In genomic region chr8:8556152-8556551, GRCm38 (mm10) we compare ENCODE assay signal across 18 mouse cellular contexts.
A peak's percentile ranks its signal among the peaks of the same experiment; 100 is the strongest.
DNase-seq lines count a peak whose midpoint lies in the region; ATAC-seq and TF ChIP-seq lines count a peak whose summit lies in the region.
"Had no signal": no experiment of that assay in that cellular context is flagged by ENCODE, and none has a peak within 500 bp of the region (broad histone marks: within the 10 kb centered on the region; RNA-seq: fewer than 3 reads in every experiment).

No protein-coding gene starts in this region.

- DNase-seq in kidney, postnatal 25 days = no peak
- DNase-seq in stomach, postnatal 0 days (ENCODE audit: low spot score) = no peak
- DNase-seq in cerebellum, postnatal 14 days = no peak
- DNase-seq in forebrain, embryonic 14.5 days (ENCODE audit: low spot score) = no peak
- DNase-seq: adrenal gland, postnatal 36 days; embryo, embryonic 11 days; gastrocnemius, postnatal 36 days; liver; liver, postnatal 0 days; right cerebral cortex, adult 18-20 months; thymus, postnatal 25 days had no signal

- peaks cover 14% of the 10 kb centered on the region for H3K27me3 ChIP-seq in kidney, embryonic 16.5 days (ENCODE audit: insufficient read depth, low read length)
- no peaks in the 10 kb centered on the region for H3K27me3 ChIP-seq in stomach, embryonic 16.5 days (ENCODE audit: control insufficient read depth, insufficient read depth, low read length)
- H3K27me3 ChIP-seq in stomach, postnatal 0 days (ENCODE audit: control insufficient read depth, insufficient read depth, low read length) = no peaks in the 10 kb centered on the region
- no peaks in the 10 kb centered on the region for H3K27me3 ChIP-seq in intestine, embryonic 16.5 days (replicated peaks; ENCODE audit: control insufficient read depth, insufficient read depth, low read length)
- no peaks in the 10 kb centered on the region for H3K27me3 ChIP-seq in forebrain, embryonic 14.5 days (replicated peaks; ENCODE audit: control insufficient read depth, insufficient read depth, low read length)
- H3K27me3 ChIP-seq: forebrain, embryonic 13.5 days; hindbrain, embryonic 12.5 days; stomach, embryonic 15.5 days had no signal

- H3K4me3 ChIP-seq in kidney, embryonic 16.5 days (ENCODE audit: low read length) = no peak overlapping the region
- H3K4me3 ChIP-seq in stomach, embryonic 16.5 days (replicated peaks; ENCODE audit: low read length) = no peak overlapping the region
- H3K4me3 ChIP-seq in stomach, postnatal 0 days (ENCODE audit: low read depth, low read length) = no peak overlapping the region
- H3K4me3 ChIP-seq in intestine, embryonic 16.5 days (ENCODE audit: low read length) = no peak overlapping the region
- no peak overlapping the region for H3K4me3 ChIP-seq in forebrain, embryonic 14.5 days (ENCODE audit: low read depth, low read length)
- H3K4me3 ChIP-seq: forebrain, embryonic 13.5 days; hindbrain, embryonic 12.5 days; stomach, embryonic 15.5 days had no signal

- H3K9me3 ChIP-seq in kidney, embryonic 16.5 days (ENCODE audit: low read length) = no peaks in the 10 kb centered on the region
- H3K9me3 ChIP-seq in stomach, embryonic 16.5 days (replicated peaks; ENCODE audit: control insufficient read depth, low read length) = no peaks in the 10 kb centered on the region
- no peaks in the 10 kb centered on the region for H3K9me3 ChIP-seq in stomach, postnatal 0 days (ENCODE audit: control insufficient read depth, low read length)
- H3K9me3 ChIP-seq in intestine, embryonic 16.5 days (ENCODE audit: control insufficient read depth, low read length) = no peaks in the 10 kb centered on the region
- no peaks in the 10 kb centered on the region for H3K9me3 ChIP-seq in forebrain, embryonic 14.5 days (replicated peaks; ENCODE audit: control insufficient read depth, low read length)
- H3K9me3 ChIP-seq: forebrain, embryonic 13.5 days; hindbrain, embryonic 12.5 days; stomach, embryonic 15.5 days had no signal

- H3K27ac ChIP-seq in kidney, embryonic 16.5 days (ENCODE audit: low read length) = no peak overlapping the region
- no peak overlapping the region for H3K27ac ChIP-seq in stomach, embryonic 16.5 days (ENCODE audit: low read length)
- H3K27ac ChIP-seq in stomach, postnatal 0 days (replicated peaks) = no peak overlapping the region
- H3K27ac ChIP-seq in intestine, embryonic 16.5 days (ENCODE audit: low read length) = peak overlapping the region; percentile 49; the same call in 1 of the 2 replicates
- no peak overlapping the region for H3K27ac ChIP-seq in forebrain, embryonic 14.5 days (ENCODE audit: low read depth, low read length)
- H3K27ac ChIP-seq: forebrain, embryonic 13.5 days; hindbrain, embryonic 12.5 days; stomach, embryonic 15.5 days had no signal

- no peaks in the 10 kb centered on the region for H3K36me3 ChIP-seq in kidney, embryonic 16.5 days (ENCODE audit: insufficient read depth, low read length)
- no peaks in the 10 kb centered on the region for H3K36me3 ChIP-seq in stomach, embryonic 16.5 days (ENCODE audit: control insufficient read depth, insufficient read depth, low read length)
- H3K36me3 ChIP-seq in stomach, postnatal 0 days (ENCODE audit: control insufficient read depth, insufficient read depth, low read length) = no peaks in the 10 kb centered on the region
- no peaks in the 10 kb centered on the region for H3K36me3 ChIP-seq in intestine, embryonic 16.5 days (ENCODE audit: control insufficient read depth, insufficient read depth, low read length)
- no peaks in the 10 kb centered on the region for H3K36me3 ChIP-seq in forebrain, embryonic 14.5 days (ENCODE audit: control insufficient read depth, insufficient read depth, low read length)
- H3K36me3 ChIP-seq: hindbrain, embryonic 12.5 days; stomach, embryonic 15.5 days had no signal

- TF ChIP-seq CTCF in stomach, postnatal 0 days (IDR thresholded peaks at IDR 0.05; ENCODE audit: low read depth) = no peak

- H3K4me1 ChIP-seq in kidney, embryonic 16.5 days (ENCODE audit: insufficient read depth, low read length) = no peaks in the 10 kb centered on the region
- 0 out of 2 replicates have a peak, but pooled peaks cover 9% of the 10 kb centered on the region for H3K4me1 ChIP-seq in stomach, embryonic 16.5 days (ENCODE audit: control insufficient read depth, insufficient read depth, low read length)
- H3K4me1 ChIP-seq in stomach, postnatal 0 days (replicated peaks; ENCODE audit: control insufficient read depth, insufficient read depth) = no peaks in the 10 kb centered on the region
- H3K4me1 ChIP-seq in intestine, embryonic 16.5 days (ENCODE audit: control insufficient read depth, insufficient read depth, low read length) = peaks cover 10% of the 10 kb centered on the region; the same call in 1 of the 2 replicates
- H3K4me1 ChIP-seq in forebrain, embryonic 14.5 days (ENCODE audit: control insufficient read depth, insufficient read depth, low read length) = no peaks in the 10 kb centered on the region
- H3K4me1 ChIP-seq: forebrain, embryonic 13.5 days; hindbrain, embryonic 12.5 days; stomach, embryonic 15.5 days had no signal

- H3K4me2 ChIP-seq in kidney, embryonic 16.5 days (replicated peaks; ENCODE audit: low read depth, low read length) = no peak overlapping the region
- H3K4me2 ChIP-seq in stomach, embryonic 16.5 days (ENCODE audit: low read depth, low read length) = no peak overlapping the region
- H3K4me2 ChIP-seq in stomach, postnatal 0 days (replicated peaks; ENCODE audit: low read depth) = no peak overlapping the region
- no peak overlapping the region for H3K4me2 ChIP-seq in intestine, embryonic 16.5 days (ENCODE audit: low read depth, low read length)
- no peak overlapping the region for H3K4me2 ChIP-seq in forebrain, embryonic 14.5 days (ENCODE audit: low read length)
- H3K4me2 ChIP-seq: forebrain, embryonic 13.5 days; hindbrain, embryonic 12.5 days; stomach, embryonic 15.5 days had no signal

- no peak overlapping the region for H3K9ac ChIP-seq in kidney, embryonic 16.5 days (replicated peaks; ENCODE audit: low read length)
- H3K9ac ChIP-seq in stomach, embryonic 16.5 days (ENCODE audit: low read length) = no peak overlapping the region
- H3K9ac ChIP-seq in stomach, postnatal 0 days (ENCODE audit: low read length) = no peak overlapping the region
- no peak overlapping the region for H3K9ac ChIP-seq in intestine, embryonic 16.5 days (ENCODE audit: low read depth, low read length)
- no peak overlapping the region for H3K9ac ChIP-seq in forebrain, embryonic 14.5 days (ENCODE audit: low read length)
- H3K9ac ChIP-seq: forebrain, embryonic 13.5 days; hindbrain, embryonic 12.5 days; liver, postnatal 0 days; stomach, embryonic 15.5 days had no signal

- WGBS in kidney, embryonic 16.5 days = 34% methylated on average over 10 of the region's 10 CpGs
- 44% methylated on average over 10 of the region's 10 CpGs for WGBS in stomach, embryonic 16.5 days
- WGBS in stomach, postnatal 0 days = 40% methylated on average over 10 of the region's 10 CpGs
- 32% methylated on average over 10 of the region's 10 CpGs for WGBS in intestine, embryonic 16.5 days
- 90% methylated on average over 10 of the region's 10 CpGs for WGBS in forebrain, embryonic 14.5 days

- peak; percentile 96 for ATAC-seq in kidney, embryonic 16.5 days (ENCODE audit: low FRiP score, low TSS enrichment)
- ATAC-seq in stomach, embryonic 16.5 days (ENCODE audit: insufficient read depth, low FRiP score) = peak; percentile 68; the same call in 1 of the 2 replicates
- ATAC-seq in stomach, postnatal 0 days (ENCODE audit: low FRiP score, low TSS enrichment) = no peak
- ATAC-seq in intestine, embryonic 16.5 days = peak; percentile 93
- no peak for ATAC-seq in forebrain, embryonic 14.5 days
- ATAC-seq: forebrain, embryonic 13.5 days; inflammation-experienced regulatory T-cells, adult 6 months; liver, postnatal 0 days had no signal

- no peak for TF ChIP-seq EP300 in stomach, postnatal 0 days (optimal IDR thresholded peaks at IDR 0.05)

Comparison
In these comparisons a context has a peak if more than half of its experiments do, and no peak if none do; other contexts are left out.
1. ATAC-seq: peak in kidney, embryonic 16.5 days (single experiment), stomach, embryonic 16.5 days (single experiment) and intestine, embryonic 16.5 days (single experiment); none in stomach, postnatal 0 days (single experiment) and forebrain, embryonic 14.5 days (single experiment).